Mouse (Mus musculus) E14TG2a.4 (cell line): ENCODE data around the gene Hydin.

Experiments used
- H3K27me3 ChIP-seq: 2 replicates; pipeline ENCODE4 v1.6.1; 2014; ENCODE audit warnings: low read length, control low read depth; ENCODE audit not compliant: insufficient read depth
- H3K36me3 ChIP-seq: 2 replicates; pipeline ENCODE4 v1.6.1; 2014; ENCODE audit warnings: low read length, control low read depth; ENCODE audit not compliant: insufficient read depth
- H3K4me1 ChIP-seq: replicated peaks from 2 replicates; pipeline ENCODE4 v1.6.1; 2014; ENCODE audit warnings: low read depth, low read length, control low read depth
- H3K4me3 ChIP-seq: replicated peaks from 2 replicates; pipeline ENCODE4 v1.5.1; 2014; ENCODE audit warnings: mild to moderate bottlenecking, low read length
- H3K9me3 ChIP-seq: 2 replicates; pipeline ENCODE4 v1.6.1; 2014; ENCODE audit warnings: low read length, control low read depth
- CTCF ChIP-seq: conservative IDR thresholded peaks from 2 replicates; pipeline ENCODE4 v1.5.1; 2014; ENCODE audit warnings: low read length
- NANOG ChIP-seq: IDR thresholded peaks from 2 replicates; pipeline ENCODE4 v1.6.1; 2014; ENCODE audit warnings: borderline replicate concordance, low read length, mixed read lengths
- POU5F1 ChIP-seq: IDR thresholded peaks from 2 replicates; pipeline ENCODE4 v1.6.1; 2014; ENCODE audit warnings: low read length, borderline replicate concordance

Hydin gene

GRCm38 (mm10) chr8:110266741-110267140, at the start of gene Hydin:
TSS of gene Hydin (plus strand) at chr8:110266977.
- Histone ChIP-seq H3K36me3 (no peaks in the 10 kb centered on the region), H3K9me3 (no peaks in the 10 kb centered on the region), H3K4me1 (peaks cover 17% of the 10 kb centered on the region), H3K27me3 (peaks cover 8% of the 10 kb centered on the region), H3K4me3 (peak within 1 kb of the TSS; percentile 78)
- TF ChIP-seq NANOG (no peak), CTCF (no peak), POU5F1 (no peak)

- Histone ChIP-seq H3K4me3 (peak overlapping the region; percentile 78), H3K36me3 (peaks cover 14% of the 10 kb centered on the region), H3K9me3 (no peaks in the 10 kb centered on the region), H3K27me3 (peaks cover 18% of the 10 kb centered on the region), H3K4me1 (peaks cover 15% of the 10 kb centered on the region)
- TF ChIP-seq CTCF (no peak), POU5F1 (no peak)
Measured at GRCm38 (mm10) chr8:110217198-110217597, 49.6 kb upstream of the Hydin start.

- Histone ChIP-seq H3K4me1 (peaks cover 15% of the 10 kb centered on the region), H3K27me3 (peaks cover 18% of the 10 kb centered on the region), H3K4me3 (peak overlapping the region; percentile 78), H3K9me3 (no peaks in the 10 kb centered on the region), H3K36me3 (peaks cover 20% of the 10 kb centered on the region)
- no peak for TF ChIP-seq CTCF
- TF ChIP-seq NANOG = no peak
- TF ChIP-seq POU5F1 = no peak
Measured at GRCm38 (mm10) chr8:110217681-110218131, 49.1 kb upstream of the Hydin start.

- peaks cover 15% of the 10 kb centered on the region for H3K4me1 ChIP-seq
- no peak for TF ChIP-seq NANOG
- TF ChIP-seq CTCF = no peak
- TF ChIP-seq POU5F1 = no peak
Measured at GRCm38 (mm10) chr8:110218511-110218910, 48.3 kb upstream of the Hydin start.

GRCm38 (mm10) chr8:110220936-110221335, 45.8 kb upstream of the Hydin start:
- H3K9me3 ChIP-seq = no peaks in the 10 kb centered on the region
- H3K4me3 ChIP-seq = no peak overlapping the region
- peaks cover 6% of the 10 kb centered on the region; the same call in 1 of the 2 replicates for H3K27me3 ChIP-seq
- TF ChIP-seq POU5F1 (no peak), CTCF (no peak), NANOG (no peak)
- peaks cover 32% of the 10 kb centered on the region for H3K36me3 ChIP-seq
- peaks cover 15% of the 10 kb centered on the region for H3K4me1 ChIP-seq

More at GRCm38 (mm10) chr8:110218511-110218910, 48.3 kb upstream of the Hydin start:
- Histone ChIP-seq H3K4me3 (peak overlapping the region; percentile 78), H3K9me3 (no peaks in the 10 kb centered on the region), H3K36me3 (peaks cover 28% of the 10 kb centered on the region), H3K27me3 (peaks cover 13% of the 10 kb centered on the region)

GRCm38 (mm10) chr8:110230803-110231202, 36.0 kb upstream of the Hydin start:
- Histone ChIP-seq H3K9me3 (no peaks in the 10 kb centered on the region), H3K4me1 (no peaks in the 10 kb centered on the region), H3K4me3 (no peak overlapping the region), H3K27me3 (peaks cover 13% of the 10 kb centered on the region), H3K36me3 (no peaks in the 10 kb centered on the region)
- no peak for TF ChIP-seq CTCF
- no peak for TF ChIP-seq NANOG
- TF ChIP-seq POU5F1 = no peak

- TF ChIP-seq CTCF = no peak
- no peak for TF ChIP-seq POU5F1
- TF ChIP-seq NANOG = no peak
- H3K4me3 ChIP-seq = no peak overlapping the region
- H3K36me3 ChIP-seq = no peaks in the 10 kb centered on the region
- H3K9me3 ChIP-seq = no peaks in the 10 kb centered on the region
- no peaks in the 10 kb centered on the region for H3K4me1 ChIP-seq
- H3K27me3 ChIP-seq = peaks cover 2% of the 10 kb centered on the region; the same call in 1 of the 2 replicates
Measured at GRCm38 (mm10) chr8:110242278-110243177, 24.2 kb upstream of the Hydin start.

- H3K4me1 ChIP-seq = no peaks in the 10 kb centered on the region
- TF ChIP-seq POU5F1 (no peak), CTCF (no peak), NANOG (no peak)
Measured at GRCm38 (mm10) chr8:110244566-110244965, 22.2 kb upstream of the Hydin start.

More at GRCm38 (mm10) chr8:110244566-110244965, 22.2 kb upstream of the Hydin start:
- Histone ChIP-seq H3K36me3 (no peaks in the 10 kb centered on the region), H3K9me3 (no peaks in the 10 kb centered on the region), H3K27me3 (peaks cover 2% of the 10 kb centered on the region; the same call in 1 of the 2 replicates), H3K4me3 (no peak overlapping the region)
